Mouse (Mus musculus) forebrain, embryonic 13.5 days (tissue): Measurements from ENCODE around the gene Kcnh7. TPM values are rescaled to one million over a fixed set of nuclear protein-coding genes. Genes with fewer than 3 reads are reported as not detected.

Experiments
- ATAC-seq: fragments of 200-750 bp; cut with Nextera tagmentation; 2 replicates; pipeline ENCODE4 v1.8.0; 2017
- H3K27ac ChIP-seq: fragments of 300-500 bp; sonication (generic); 2 replicates; pipeline ENCODE4 v1.5.1; 2015; ENCODE audit warnings: inconsistent platforms, mild to moderate bottlenecking, moderate library complexity
- H3K27me3 ChIP-seq: fragments of 300-500 bp; sonication (generic); 2 replicates; pipeline ENCODE4 v1.6.1; 2015; ENCODE audit warnings: mild to moderate bottlenecking, inconsistent platforms
- H3K36me3 ChIP-seq: fragments of 300-500 bp; sonication (generic); 2 replicates; pipeline ENCODE4 v1.6.1; 2015; ENCODE audit warnings: mild to moderate bottlenecking, inconsistent platforms; ENCODE audit not compliant: poor library complexity, severe bottlenecking
- H3K4me1 ChIP-seq: fragments of 300-500 bp; sonication (generic); 2 replicates; pipeline ENCODE4 v1.6.1; 2015; ENCODE audit warnings: inconsistent platforms
- H3K4me2 ChIP-seq: fragments of 300-500 bp; sonication (generic); 2 replicates; pipeline ENCODE4 v1.6.1; 2015; ENCODE audit warnings: inconsistent platforms, mild to moderate bottlenecking, moderate library complexity
- H3K4me3 ChIP-seq: fragments of 300-500 bp; sonication (generic); 2 replicates; pipeline ENCODE4 v1.5.1; 2015; ENCODE audit warnings: mild to moderate bottlenecking, inconsistent platforms
- H3K9ac ChIP-seq: fragments of 300-500 bp; sonication (generic); 2 replicates; pipeline ENCODE4 v1.6.1; 2015; ENCODE audit warnings: mild to moderate bottlenecking, inconsistent platforms
- H3K9me3 ChIP-seq: fragments of 300-500 bp; sonication (generic); replicated peaks from 2 replicates; pipeline ENCODE4 v1.6.1; 2016; ENCODE audit warnings: inconsistent platforms
- WGBS: fragments of 180-500 bp; shearing (Covaris S2); methylation state at CpG from one replicate; pipeline ENCODE4 v1.1.7; 2015; 5-methylcytosine and 5-hydroxymethylcytosine counted together
- polyA plus RNA-seq: library from polyadenylated mRNA; unstranded; fragments of >200 nt; fragmentation: Nextera tagmentation; extraction: Ambion mirVana; gene quantifications from 2 replicates; pipeline ENCODE4 v1.2.1, GENCODE M21; 2015

Gene Kcnh7
- polyA plus RNA-seq, 1 experiment from 2014 or later, result 9.5 TPM

- Histone ChIP-seq H3K9ac (no peak overlapping the region), H3K4me3 (no peak overlapping the region), H3K27me3 (no peaks in the 10 kb centered on the region), H3K9me3 (no peaks in the 10 kb centered on the region), H3K4me1 (no peaks in the 10 kb centered on the region), H3K27ac (no peak overlapping the region), H3K36me3 (no peaks in the 10 kb centered on the region), H3K4me2 (no peak overlapping the region)
- WGBS, result 44% methylated on average over 4 of the region's 4 CpGs
- ATAC-seq, result no peak
These were observed 260.3 kb downstream of the Kcnh7 start for GRCm38 (mm10) chr2:62923803-62924202.

- Histone ChIP-seq H3K9ac (no peak overlapping the region), H3K4me2 (no peak overlapping the region), H3K4me3 (no peak overlapping the region), H3K36me3 (no peaks in the 10 kb centered on the region), H3K4me1 (no peaks in the 10 kb centered on the region), H3K27ac (no peak overlapping the region), H3K9me3 (no peaks in the 10 kb centered on the region), H3K27me3 (no peaks in the 10 kb centered on the region)
- ATAC-seq, result no peak
- 91% methylated on average over 3 of the region's 3 CpGs for WGBS
These were observed 276.4 kb downstream of the Kcnh7 start for GRCm38 (mm10) chr2:62907688-62908087.

GRCm38 (mm10) chr2:62902363-62903353, 281.4 kb downstream of the Kcnh7 start:
- Histone ChIP-seq H3K27me3 (no peaks in the 10 kb centered on the region), H3K9me3 (no peaks in the 10 kb centered on the region), H3K9ac (no peak overlapping the region), H3K27ac (no peak overlapping the region), H3K4me1 (no peaks in the 10 kb centered on the region), H3K4me3 (no peak overlapping the region), H3K4me2 (no peak overlapping the region), H3K36me3 (no peaks in the 10 kb centered on the region)
- WGBS, result 96% methylated on average over 1 of the region's 1 CpGs
- ATAC-seq, result no peak

GRCm38 (mm10) chr2:62878763-62879162, 305.3 kb downstream of the Kcnh7 start:
- H3K36me3 ChIP-seq, result no peaks in the 10 kb centered on the region
- H3K9me3 ChIP-seq, result no peaks in the 10 kb centered on the region
- H3K27ac ChIP-seq, result no peak overlapping the region
- no peak overlapping the region for H3K4me2 ChIP-seq
- peak; percentile 70; the same call in 1 of the 2 replicates for ATAC-seq
- H3K4me1 ChIP-seq, result peaks cover 3% of the 10 kb centered on the region; the same call in 1 of the 2 replicates
- no peak overlapping the region for H3K9ac ChIP-seq
- WGBS, result 43% methylated on average over 4 of the region's 4 CpGs
- no peak overlapping the region for H3K4me3 ChIP-seq
- no peaks in the 10 kb centered on the region for H3K27me3 ChIP-seq

- no peaks in the 10 kb centered on the region for H3K36me3 ChIP-seq
- no peak for ATAC-seq
- no peaks in the 10 kb centered on the region for H3K4me1 ChIP-seq
- H3K27me3 ChIP-seq, result no peaks in the 10 kb centered on the region
- H3K4me3 ChIP-seq, result no peak overlapping the region
- 82% methylated on average over 3 of the region's 3 CpGs for WGBS
- no peaks in the 10 kb centered on the region for H3K9me3 ChIP-seq
- no peak overlapping the region for H3K9ac ChIP-seq
- no peak overlapping the region for H3K27ac ChIP-seq
- H3K4me2 ChIP-seq, result no peak overlapping the region
These were observed 328.7 kb downstream of the Kcnh7 start for GRCm38 (mm10) chr2:62855391-62855790.

GRCm38 (mm10) chr2:62842630-62843029, 341.5 kb downstream of the Kcnh7 start:
- no peak for ATAC-seq
- no peak overlapping the region for H3K4me3 ChIP-seq
- no peak overlapping the region for H3K27ac ChIP-seq
- no peak overlapping the region for H3K9ac ChIP-seq
- H3K4me1 ChIP-seq, result peaks cover 4% of the 10 kb centered on the region; the same call in 1 of the 2 replicates
- 85% methylated on average over 1 of the region's 1 CpGs for WGBS
- H3K4me2 ChIP-seq, result no peak overlapping the region
- H3K9me3 ChIP-seq, result no peaks in the 10 kb centered on the region
- H3K27me3 ChIP-seq, result no peaks in the 10 kb centered on the region
- H3K36me3 ChIP-seq, result no peaks in the 10 kb centered on the region

- H3K4me2 ChIP-seq, result no peak overlapping the region
- H3K9ac ChIP-seq, result no peak overlapping the region
- no peak overlapping the region for H3K27ac ChIP-seq
- H3K4me1 ChIP-seq, result no peaks in the 10 kb centered on the region
- H3K27me3 ChIP-seq, result no peaks in the 10 kb centered on the region
- no peak for ATAC-seq
- 90% methylated on average over 1 of the region's 1 CpGs for WGBS
- no peak overlapping the region for H3K4me3 ChIP-seq
- H3K36me3 ChIP-seq, result no peaks in the 10 kb centered on the region
- no peaks in the 10 kb centered on the region for H3K9me3 ChIP-seq
These were observed 349.8 kb downstream of the Kcnh7 start for GRCm38 (mm10) chr2:62834261-62834660.

GRCm38 (mm10) chr2:62819231-62819630, 364.9 kb downstream of the Kcnh7 start:
- WGBS, result 42% methylated on average over 2 of the region's 2 CpGs
- peak; percentile 36; the same call in 1 of the 2 replicates for ATAC-seq

GRCm38 (mm10) chr2:62816016-62816415, 368.1 kb downstream of the Kcnh7 start:
- 88% methylated on average over 3 of the region's 3 CpGs for WGBS
- no peak overlapping the region for H3K4me2 ChIP-seq
- H3K4me1 ChIP-seq, result no peaks in the 10 kb centered on the region; the same call in 1 of the 2 replicates

More at GRCm38 (mm10) chr2:62819231-62819630, 364.9 kb downstream of the Kcnh7 start:
- H3K9me3 ChIP-seq, result no peaks in the 10 kb centered on the region
- H3K4me1 ChIP-seq, result no peaks in the 10 kb centered on the region; the same call in 1 of the 2 replicates
- no peaks in the 10 kb centered on the region for H3K27me3 ChIP-seq
- no peak overlapping the region for H3K9ac ChIP-seq
- no peak overlapping the region for H3K27ac ChIP-seq
- no peak overlapping the region for H3K4me2 ChIP-seq
- no peaks in the 10 kb centered on the region for H3K36me3 ChIP-seq
- H3K4me3 ChIP-seq, result no peak overlapping the region

GRCm38 (mm10) chr2:62808813-62809212, 375.3 kb downstream of the Kcnh7 start:
- Histone ChIP-seq H3K27ac (peak overlapping the region; percentile 74), H3K36me3 (peaks cover 6% of the 10 kb centered on the region; the same call in 1 of the 2 replicates), H3K4me1 (peaks cover 18% of the 10 kb centered on the region), H3K4me2 (peak overlapping the region; percentile 41), H3K4me3 (peak overlapping the region; percentile 29), H3K9ac (peak overlapping the region; percentile 22; the same call in 1 of the 2 replicates), H3K9me3 (no peaks in the 10 kb centered on the region), H3K27me3 (no peaks in the 10 kb centered on the region)
- 13% methylated on average over 4 of the region's 4 CpGs for WGBS
- ATAC-seq, result peak; percentile 70

More at GRCm38 (mm10) chr2:62816016-62816415, 368.1 kb downstream of the Kcnh7 start:
- H3K4me3 ChIP-seq, result no peak overlapping the region
- no peak for ATAC-seq
- no peak overlapping the region for H3K27ac ChIP-seq
- H3K27me3 ChIP-seq, result no peaks in the 10 kb centered on the region
- H3K36me3 ChIP-seq, result peaks cover 4% of the 10 kb centered on the region; the same call in 1 of the 2 replicates
- H3K9ac ChIP-seq, result no peak overlapping the region
- H3K9me3 ChIP-seq, result no peaks in the 10 kb centered on the region

GRCm38 (mm10) chr2:62807476-62807882, 376.6 kb downstream of the Kcnh7 start:
- H3K4me2 ChIP-seq, result peak overlapping the region; percentile 30; the same call in 1 of the 2 replicates
- no peaks in the 10 kb centered on the region for H3K9me3 ChIP-seq
- no peak overlapping the region for H3K4me3 ChIP-seq
- WGBS, result 5% methylated on average over 3 of the region's 3 CpGs
- ATAC-seq, result peak; percentile 98
- H3K9ac ChIP-seq, result no peak overlapping the region
- no peaks in the 10 kb centered on the region for H3K27me3 ChIP-seq
- H3K4me1 ChIP-seq, result peaks cover 18% of the 10 kb centered on the region
- peaks cover 6% of the 10 kb centered on the region; the same call in 1 of the 2 replicates for H3K36me3 ChIP-seq
- peak overlapping the region; percentile 87 for H3K27ac ChIP-seq

GRCm38 (mm10) chr2:62806931-62807330, 377.2 kb downstream of the Kcnh7 start:
- Histone ChIP-seq H3K9me3 (no peaks in the 10 kb centered on the region), H3K27ac (peak overlapping the region; percentile 87), H3K4me1 (peaks cover 18% of the 10 kb centered on the region), H3K9ac (no peak overlapping the region), H3K4me2 (peak overlapping the region; percentile 30), H3K36me3 (0 out of 2 replicates have a peak, but pooled peaks cover 2% of the 10 kb centered on the region), H3K27me3 (no peaks in the 10 kb centered on the region), H3K4me3 (no peak overlapping the region)
- 53% methylated on average over 3 of the region's 3 CpGs for WGBS
- ATAC-seq, result peak; percentile 28
